Mouse (Mus musculus) cortical plate, adult 2 months (tissue): ENCODE measurements around the gene Agfg2.

Experiments used
- CTCF ChIP-seq: fragments of 200-500 bp; IDR thresholded peaks from 2 replicates; pipeline ENCODE4 v1.5.1; 2011; ENCODE audit warnings: mild to moderate bottlenecking, control low read depth, low read length; ENCODE audit not compliant: insufficient read depth; ENCODE audit errors: extremely low read depth
- POLR2A ChIP-seq: fragments of 200-500 bp; IDR thresholded peaks from 2 replicates; pipeline ENCODE4 v1.6.1; 2011; ENCODE audit warnings: mild to moderate bottlenecking, low read length, control low read depth; ENCODE audit not compliant: insufficient read depth; ENCODE audit errors: extremely low read depth

DNA sequence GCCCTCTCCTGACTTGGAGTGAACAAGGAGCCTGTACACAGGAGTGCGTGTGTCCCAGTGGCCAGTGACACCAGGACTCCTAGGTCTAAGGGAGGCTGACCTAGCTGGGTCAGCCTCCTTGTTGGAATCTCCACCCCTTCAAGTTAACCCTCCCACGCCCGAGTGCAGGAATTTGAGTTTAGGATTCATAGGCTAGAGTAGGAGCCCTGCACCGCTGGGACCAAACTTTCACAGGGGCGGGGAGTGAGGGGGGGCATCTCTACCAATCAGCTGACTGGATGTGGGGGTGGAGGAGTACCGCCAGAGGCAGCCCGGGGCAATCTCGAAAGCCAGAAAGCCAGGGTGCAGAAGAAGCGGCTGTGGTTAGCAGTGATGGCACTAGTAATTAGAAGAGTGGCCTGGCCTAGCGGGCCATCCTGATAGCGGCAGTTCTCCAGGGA lies 38.9 kb downstream of the Agfg2 start, which contains the start of gene Irs3:
- TF ChIP-seq POLR2A, result no peak
- TF ChIP-seq CTCF, result no peak
